9 mouse cellular contexts compared by ENCODE assay signal in the genomic region with DNA sequence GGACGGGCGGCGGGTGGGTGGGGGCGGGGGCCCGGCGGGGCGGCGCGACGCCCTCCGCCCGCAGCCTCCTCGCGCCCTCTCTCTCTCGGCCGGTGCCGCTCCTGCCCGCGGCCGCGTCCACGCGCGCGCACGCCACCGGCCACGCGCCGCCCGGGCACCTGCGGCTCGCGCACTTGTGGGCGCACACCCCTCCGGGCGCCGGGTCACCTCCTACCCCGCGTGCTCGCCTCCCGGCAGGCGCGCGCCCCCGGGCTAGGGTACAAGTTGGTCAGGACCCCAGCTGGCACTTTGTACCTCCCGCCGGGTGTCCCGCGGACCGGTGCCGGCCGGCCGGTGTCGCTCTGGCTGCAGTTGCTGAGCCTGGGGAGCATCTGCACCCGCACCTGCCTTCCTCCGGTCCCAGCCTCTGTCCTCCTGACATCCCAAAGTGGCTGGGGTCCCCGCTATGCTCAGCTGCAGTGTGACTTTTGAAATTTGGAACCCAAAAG. TPM values are rescaled to one million over a fixed set of nuclear protein-coding genes. Genes with fewer than 3 reads are reported as not detected.
DNase-seq lines count a peak whose midpoint lies in the region; ATAC-seq and TF ChIP-seq lines count a peak whose summit lies in the region.
"Had no signal": no experiment of that assay in that cellular context is flagged by ENCODE, and none has a peak within 500 bp of the region (broad histone marks: within the 10 kb centered on the region; RNA-seq: fewer than 3 reads in every experiment).

No protein-coding gene starts in this region.

- H3K4me1 ChIP-seq in hindbrain, embryonic 11.5 days (replicated peaks; ENCODE audit: control insufficient read depth, insufficient read depth, low read length), result no peaks in the 10 kb centered on the region
- no peaks in the 10 kb centered on the region for H3K4me1 ChIP-seq in lung, postnatal 0 days (ENCODE audit: insufficient read depth, low read depth, low read length)

- peak; percentile 46 for ATAC-seq in frontal cortex, adult (ENCODE audit: low TSS enrichment)
- peak; percentile 80 for ATAC-seq in hindbrain, embryonic 11.5 days (ENCODE audit: low FRiP score)
- ATAC-seq in lung, postnatal 0 days, result peak; percentile 67
- no peak for ATAC-seq in inflammation-experienced regulatory T-cells, adult 6 months

- DNase-seq in R1 (ENCODE audit: low read depth, low spot score), result peak; percentile 56
- DNase-seq in cerebellum, adult 11-12 months, result peak; percentile 74
- peak; percentile 66 for DNase-seq in hindbrain, embryonic 11.5 days (ENCODE audit: low spot score)
- peak; percentile 10 to 26 for DNase-seq in layer of hippocampus, postnatal 14 days (ENCODE audit: low spot score in 2 of 2)
- peak; percentile 42 for DNase-seq in lung, postnatal 0 days (ENCODE audit: low spot score)
- peak; percentile 45 for DNase-seq in right cerebral cortex, adult 18-20 months

- H3K4me2 ChIP-seq in hindbrain, embryonic 11.5 days (replicated peaks; ENCODE audit: low read depth, low read length), result peak overlapping the region; percentile 88
- H3K4me2 ChIP-seq in lung, postnatal 0 days (replicated peaks; ENCODE audit: low read depth, low read length), result peak overlapping the region; percentile 91

- no peaks in the 10 kb centered on the region for H3K36me3 ChIP-seq in hindbrain, embryonic 11.5 days (ENCODE audit: control insufficient read depth, insufficient read depth, low read length)
- no peaks in the 10 kb centered on the region for H3K36me3 ChIP-seq in lung, postnatal 0 days (ENCODE audit: insufficient read depth, low read length)

- no peaks in the 10 kb centered on the region for H3K9me3 ChIP-seq in hindbrain, embryonic 11.5 days (ENCODE audit: control insufficient read depth, low read length)
- no peaks in the 10 kb centered on the region for H3K9me3 ChIP-seq in lung, postnatal 0 days (ENCODE audit: low read length)

- no peak for TF ChIP-seq CTCF in lung, postnatal 0 days (IDR thresholded peaks at IDR 0.05)

- peak overlapping the region; percentile 65; the same call in 1 of the 2 replicates for H3K27ac ChIP-seq in hindbrain, embryonic 11.5 days (ENCODE audit: low read depth, low read length)
- H3K27ac ChIP-seq in lung, postnatal 0 days (ENCODE audit: low read length), result peak overlapping the region; percentile 32; the same call in 1 of the 2 replicates

- H3K27me3 ChIP-seq in hindbrain, embryonic 11.5 days (ENCODE audit: control insufficient read depth, insufficient read depth, low read length), result no peaks in the 10 kb centered on the region
- no peaks in the 10 kb centered on the region for H3K27me3 ChIP-seq in lung, postnatal 0 days (replicated peaks; ENCODE audit: insufficient read depth, low read length)

- WGBS in hindbrain, embryonic 11.5 days, result under 1% methylated on average over 31 of the region's 58 CpGs
- 0% methylated on average over 14 of the region's 58 CpGs for WGBS in lung, postnatal 0 days

- peak overlapping the region; percentile 76 for H3K9ac ChIP-seq in hindbrain, embryonic 11.5 days (ENCODE audit: low read depth, low read length)
- 0 out of 2 replicates have a peak overlapping the region, but pooled peaks have one; percentile 34 for H3K9ac ChIP-seq in lung, postnatal 0 days (replicated peaks; ENCODE audit: low read depth)

- H3K4me3 ChIP-seq in hindbrain, embryonic 11.5 days (ENCODE audit: low read depth, low read length), result peak overlapping the region; percentile 79
- peak overlapping the region; percentile 54 for H3K4me3 ChIP-seq in lung, postnatal 0 days (ENCODE audit: low read depth, low read length)

- TF ChIP-seq EP300 in lung, postnatal 0 days (IDR thresholded peaks at IDR 0.05), result no peak

RNA-seq across cellular contexts. Expression of a gene that starts 0.7 kb away (rescaled TPM):
- 41.4 and 42.5 TPM in 2 replicates for polyA plus RNA-seq in hindbrain, embryonic 11.5 days (2014; fragmentation: Nextera tagmentation; extraction: Ambion mirVana)
- 10 to 100 TPM; 48.7 to 54.6 TPM for total RNA-seq in layer of hippocampus, postnatal 14 days (2021)
- 22.7 and 25.8 TPM in 2 replicates for polyA plus RNA-seq in lung, postnatal 0 days (2015; fragmentation: Nextera tagmentation; extraction: Ambion mirVana)
- not detected for polyA plus RNA-seq in inflammation-experienced regulatory T-cells, adult 6 months (2017; shearing (Covaris generic))

RNA-seq across cellular contexts. Expression of a gene that starts 6.3 kb away (rescaled TPM):
- polyA plus RNA-seq in hindbrain, embryonic 11.5 days (2014; fragmentation: Nextera tagmentation; extraction: Ambion mirVana), result not detected in 2 replicates
- not detected for total RNA-seq in layer of hippocampus, postnatal 14 days (2021)
- not detected in 2 replicates for polyA plus RNA-seq in lung, postnatal 0 days (2015; fragmentation: Nextera tagmentation; extraction: Ambion mirVana)
- not detected for polyA plus RNA-seq in inflammation-experienced regulatory T-cells, adult 6 months (2017; shearing (Covaris generic))
- polyA plus RNA-seq: gonadal fat pad, adult 2 months had no signal

Comparison
In these comparisons a context has a peak if more than half of its experiments do, and no peak if none do; other contexts are left out.
1. DNase-seq: peak in every context shown above with its lines; median percentile 74 in cerebellum, adult 11-12 months; 66 in hindbrain, embryonic 11.5 days; 56 in R1; 45 in right cerebral cortex, adult 18-20 months; 42 in lung, postnatal 0 days; 18 in layer of hippocampus, postnatal 14 days.
2. RNA of a gene that starts 0.7 kb away (polyA plus RNA-seq): 41.4 to 42.5 TPM in hindbrain, embryonic 11.5 days and 22.7 to 25.8 TPM in lung, postnatal 0 days; not detected in inflammation-experienced regulatory T-cells, adult 6 months; every median in the first group is over 10 times any median in the second.